Mouse (Mus musculus) retina, postnatal 7 days (tissue): Measurements from ENCODE around the gene Fam184b.
"Not testable (repeated sequence)": the region's sequence is repeated elsewhere in the genome, so short reads cannot be mapped to it uniquely, and the experiment has no call there.

Experiments
- DNase-seq: peaks from one replicate; pipeline ENCODE4 v3.0.0-alpha.2; 2012; ENCODE audit warnings: low read depth, low spot score

Gene Fam184b

DNA sequence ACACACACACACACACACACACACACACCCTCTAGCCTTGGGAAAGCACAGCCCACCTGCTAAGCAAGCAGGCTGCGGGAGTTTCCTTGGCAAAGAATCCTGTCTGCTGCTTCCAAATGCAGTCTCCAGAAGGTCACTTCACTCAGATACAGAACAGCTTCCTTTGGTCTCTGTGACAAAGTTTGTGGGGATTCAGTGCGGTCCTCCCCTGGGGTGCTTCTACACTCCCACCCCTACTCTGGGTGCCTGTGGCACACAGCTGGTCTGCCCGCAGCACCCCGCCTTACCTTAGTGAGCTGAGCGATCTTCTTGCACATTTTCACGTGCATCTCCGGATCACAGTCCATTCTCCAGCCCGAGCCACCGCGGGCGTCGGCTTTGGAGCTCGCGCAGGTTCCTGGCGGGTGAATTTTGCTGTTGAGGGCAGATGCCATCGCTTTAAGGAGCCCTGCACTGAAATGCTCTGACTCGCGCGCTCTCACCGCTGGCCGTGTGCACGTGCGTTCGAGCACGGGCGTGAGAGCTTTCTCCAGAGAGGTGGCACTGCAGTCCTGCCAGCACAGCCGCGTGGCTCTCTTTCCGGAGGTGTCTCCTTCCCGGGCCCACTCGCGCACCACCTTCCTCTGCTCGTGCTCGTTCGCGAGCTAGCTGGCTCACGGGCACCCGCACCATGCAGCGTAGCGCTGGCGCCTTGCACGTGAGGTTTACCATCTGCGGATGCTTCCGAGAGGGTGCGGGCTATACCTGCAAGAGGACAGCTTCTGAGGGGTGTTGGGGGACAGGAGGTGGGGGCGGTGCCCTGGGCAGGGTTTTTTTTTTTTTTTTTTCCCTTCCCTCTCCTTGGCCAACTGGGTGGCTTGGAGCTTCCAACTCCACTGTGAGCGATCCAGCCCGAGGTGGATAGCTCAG is at the start of gene Fam184b:
TSS of gene Fam184b (minus strand) at position 809 of the 909 bp plus-strand sequence.
- DNase-seq = peak; percentile 46

DNA sequence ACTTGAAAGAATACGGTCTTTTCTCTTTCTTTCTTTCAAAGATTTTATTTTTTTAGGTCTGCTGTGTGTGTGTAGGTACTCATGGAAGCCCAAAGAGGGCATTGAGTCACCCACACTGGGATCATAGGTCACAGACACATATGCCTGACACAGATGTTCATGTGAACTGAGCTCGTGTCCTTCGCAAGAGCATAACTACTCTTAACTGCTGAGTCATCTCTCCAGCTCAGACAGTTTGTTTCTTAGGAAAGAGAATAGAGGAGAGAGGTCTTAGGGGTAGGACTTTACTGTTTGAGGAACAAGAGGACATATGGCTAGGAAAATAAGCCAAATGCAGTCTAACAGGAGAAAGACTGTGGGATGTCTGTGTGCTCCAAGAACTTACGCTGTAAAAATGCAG is 49.7 kb upstream of the Fam184b start:
- no peak for DNase-seq

DNA sequence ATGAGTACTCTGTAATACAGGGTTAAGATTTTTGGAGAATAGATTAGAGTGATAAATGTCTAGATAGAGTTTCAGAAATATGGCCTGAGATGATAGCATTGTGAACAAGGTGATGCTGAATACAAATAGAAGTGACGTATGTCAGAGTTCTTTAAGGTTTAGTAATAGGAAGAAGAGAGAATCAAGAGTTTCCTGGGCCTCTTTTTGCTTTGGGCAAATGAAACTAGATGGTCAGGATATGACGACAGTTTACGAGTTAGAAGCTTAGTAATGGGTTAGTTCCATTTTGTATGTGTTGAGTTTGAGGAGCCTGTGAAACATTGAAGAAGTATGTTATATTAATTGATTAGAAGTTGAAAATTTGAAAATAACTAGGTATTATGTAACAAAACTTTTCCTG is 46.8 kb upstream of the Fam184b start:
- no peak for DNase-seq

DNA sequence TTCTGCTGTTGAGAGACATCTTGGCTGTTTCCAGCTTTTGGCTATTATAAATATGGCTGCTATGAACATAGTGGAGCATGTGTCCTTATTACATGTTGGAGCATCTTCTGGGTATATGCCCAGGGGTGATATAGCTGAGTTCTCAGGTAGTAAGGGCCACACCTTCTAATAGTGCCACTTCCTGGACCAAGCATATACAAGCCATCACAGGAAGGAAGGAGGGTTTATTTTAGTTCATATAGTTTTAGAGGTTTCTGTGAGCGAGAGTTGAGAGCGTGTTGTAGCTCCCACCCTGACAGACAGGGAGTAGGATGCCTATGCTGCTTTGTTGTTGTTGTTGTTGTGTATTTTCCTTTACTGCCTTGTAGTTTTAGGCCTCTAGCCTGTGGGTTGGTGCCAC is 45.8 kb upstream of the Fam184b start:
- DNase-seq = no peak

DNA sequence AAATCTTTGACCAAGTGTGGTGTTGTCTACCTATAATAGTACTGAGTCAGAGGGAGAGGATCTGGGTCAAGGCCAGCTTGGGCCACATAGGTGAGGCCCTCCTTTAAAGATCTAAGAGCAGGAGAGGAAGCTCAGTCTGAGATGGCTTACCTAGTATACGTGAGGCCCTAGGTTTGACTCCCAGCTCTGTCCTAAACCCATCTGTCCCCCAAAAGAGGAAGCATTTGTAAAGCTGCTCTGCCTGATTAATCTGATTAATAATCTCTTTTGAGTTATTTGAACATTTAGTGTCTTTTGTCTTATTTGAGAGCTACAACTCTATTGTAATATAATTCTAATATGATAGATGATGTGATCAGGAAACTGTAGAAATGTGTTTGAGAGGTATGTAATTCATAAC is 44.0 kb upstream of the Fam184b start:
- no peak for DNase-seq

DNA sequence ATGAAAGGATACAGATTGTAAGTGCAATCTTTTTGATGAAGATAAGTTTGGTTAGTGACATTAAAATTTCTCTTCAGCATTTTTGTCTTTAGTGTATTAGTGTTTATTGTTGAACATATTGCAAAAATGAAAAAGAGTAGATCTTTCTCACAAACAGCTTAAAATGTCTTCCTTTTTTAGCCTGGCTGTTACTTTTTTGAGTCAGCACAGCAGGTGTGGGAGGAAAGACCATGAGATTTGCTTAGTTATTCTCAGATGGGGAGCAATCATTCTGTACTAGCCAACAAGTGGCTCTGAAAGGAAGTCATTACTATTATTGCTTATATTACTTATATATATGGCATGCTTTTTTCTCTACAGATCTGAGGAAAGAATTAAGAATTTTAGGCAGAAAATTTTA is 40.5 kb upstream of the Fam184b start:
- DNase-seq = no peak

DNA sequence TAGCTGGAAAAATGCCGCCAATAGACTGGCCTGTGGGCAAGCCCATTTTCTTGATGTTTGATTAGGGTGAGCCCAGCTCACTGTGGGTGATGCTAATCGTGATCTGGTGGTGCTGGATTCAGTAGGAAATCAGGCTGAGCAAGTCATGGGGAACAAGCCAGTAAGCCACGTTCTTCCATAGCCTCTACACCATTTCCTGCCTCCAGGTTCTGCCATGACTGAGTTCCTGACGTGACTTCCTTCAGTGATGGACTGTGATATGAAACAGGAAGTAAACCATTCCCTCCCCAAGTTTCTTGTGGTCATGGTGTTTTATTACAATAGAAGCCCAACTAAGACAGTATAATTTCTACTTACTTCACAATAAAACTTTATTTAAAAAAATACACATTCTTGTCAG is 38.2 kb upstream of the Fam184b start:
- DNase-seq = no peak

DNA sequence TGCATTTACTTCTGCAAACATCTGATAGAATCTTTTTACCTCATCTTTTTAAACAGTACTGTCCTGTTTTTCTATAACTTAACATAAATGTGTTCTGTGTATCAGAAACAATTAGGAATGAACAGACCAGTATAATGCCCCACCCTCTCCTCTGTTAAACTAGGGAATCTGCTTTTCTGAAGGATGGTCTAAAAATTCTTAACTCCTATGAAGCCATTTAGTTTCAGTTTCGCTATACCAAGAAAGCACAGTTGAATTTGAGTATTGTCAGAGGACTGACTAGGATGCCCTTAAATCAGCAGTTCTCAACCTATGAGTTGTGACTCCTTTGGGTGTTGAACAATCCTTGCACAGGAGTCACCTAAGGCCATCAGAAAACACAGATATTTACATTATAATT is 35.6 kb upstream of the Fam184b start:
- no peak for DNase-seq

DNA sequence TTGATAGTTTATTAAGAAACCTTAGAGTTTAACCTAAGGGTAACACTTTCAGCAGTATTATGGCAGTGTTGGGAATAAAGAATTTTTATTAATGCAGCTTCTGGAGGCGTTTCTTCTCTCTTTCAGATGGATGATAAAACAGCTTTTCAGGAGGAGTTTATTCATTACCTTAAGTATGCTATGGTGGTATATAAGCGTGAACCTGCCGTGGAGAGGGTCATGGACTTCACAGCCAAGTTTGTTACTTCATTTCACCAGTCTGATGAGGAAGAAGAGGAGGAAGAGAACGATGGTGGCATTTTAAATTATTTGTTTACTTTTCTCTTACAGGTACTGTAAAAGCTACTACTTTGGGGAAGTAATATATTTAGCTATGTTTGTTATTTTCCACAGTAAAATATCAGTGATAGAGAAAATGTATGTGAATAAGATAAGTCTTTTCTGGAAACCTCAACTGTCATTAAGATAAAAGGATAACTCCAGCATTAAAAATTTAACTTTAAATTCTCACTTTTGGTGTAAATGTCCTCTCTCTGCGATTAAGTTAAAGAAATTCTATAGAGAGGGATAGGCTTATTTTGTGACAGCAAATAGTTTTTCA is 31.6 kb upstream of the Fam184b start:
- no peak for DNase-seq

DNA sequence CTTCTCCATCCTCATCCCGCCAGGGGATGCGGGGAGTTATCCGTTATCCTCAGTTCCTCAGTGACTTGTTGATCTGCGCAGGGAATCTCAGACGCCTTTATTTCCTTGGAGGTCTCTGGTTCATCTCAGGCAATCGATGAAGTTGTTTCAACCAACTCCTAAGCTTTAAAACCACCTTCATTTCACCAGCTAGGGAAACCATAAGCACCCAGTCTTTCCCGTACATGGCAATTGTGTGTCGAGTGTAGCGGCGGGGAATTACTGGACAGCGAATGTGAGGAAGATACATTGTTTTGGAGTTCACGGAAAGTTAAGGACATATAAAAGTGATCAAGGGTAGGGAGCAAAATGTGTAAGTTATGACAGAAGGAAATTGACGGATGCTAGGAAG is 30.9 kb upstream of the Fam184b start:
- DNase-seq = no peak

DNA sequence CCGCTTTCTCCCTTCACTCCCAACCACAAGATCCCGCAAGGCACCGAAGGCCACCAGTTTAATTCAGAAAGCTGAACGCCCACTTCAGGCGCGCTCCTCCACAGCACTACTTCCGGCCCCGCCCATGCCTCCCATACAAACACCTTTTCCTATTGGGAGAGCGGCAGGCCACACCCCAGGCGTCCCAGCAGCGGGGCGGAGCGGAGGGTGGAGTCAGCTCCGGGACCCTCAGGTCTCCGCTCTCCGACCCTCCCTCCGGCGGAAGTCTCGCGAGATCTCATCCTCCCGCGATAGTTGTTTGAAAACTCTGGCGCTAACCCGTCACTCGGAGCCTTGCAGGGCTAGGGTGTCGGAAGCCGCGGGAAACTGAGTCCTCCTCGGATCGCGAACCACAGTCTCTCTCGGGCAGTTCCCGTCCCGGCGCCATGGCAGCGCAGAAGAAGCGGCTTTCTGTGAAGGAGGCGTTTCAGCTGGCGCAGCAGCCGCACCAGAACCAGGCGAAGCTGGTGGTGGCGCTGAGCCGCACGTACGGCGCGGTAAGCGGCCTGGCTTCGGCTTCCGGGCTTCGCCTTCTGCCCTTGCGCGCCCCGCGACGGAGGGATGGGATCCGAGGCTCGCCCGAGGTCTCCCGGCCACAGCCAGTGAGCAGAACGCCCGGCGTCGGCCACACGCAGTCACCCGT is 30.3 kb upstream of the Fam184b start, which contains the start of gene Ncapg:
TSS of gene Ncapg (plus strand) at position 322 of the 682 bp plus-strand sequence.
- DNase-seq = peak; percentile 97

DNA sequence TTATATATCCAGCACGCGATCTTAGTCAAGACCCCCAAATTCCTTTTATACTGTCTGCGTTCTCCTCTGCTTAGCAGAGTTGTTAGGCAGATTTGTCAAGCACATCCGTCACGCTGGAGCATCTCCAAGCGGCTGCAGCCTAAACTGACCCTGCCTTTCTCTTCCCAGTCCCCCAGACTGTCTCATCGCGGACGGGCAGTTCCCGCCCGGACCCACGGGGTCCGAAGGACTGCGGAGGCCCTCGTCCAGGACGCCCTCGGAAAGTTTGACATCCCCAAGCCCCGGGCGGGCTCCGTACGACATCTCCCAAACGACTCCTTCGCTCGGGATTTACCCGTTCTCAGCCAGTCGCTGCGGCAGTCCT is 29.8 kb upstream of the Fam184b start:
- no peak for DNase-seq

DNA sequence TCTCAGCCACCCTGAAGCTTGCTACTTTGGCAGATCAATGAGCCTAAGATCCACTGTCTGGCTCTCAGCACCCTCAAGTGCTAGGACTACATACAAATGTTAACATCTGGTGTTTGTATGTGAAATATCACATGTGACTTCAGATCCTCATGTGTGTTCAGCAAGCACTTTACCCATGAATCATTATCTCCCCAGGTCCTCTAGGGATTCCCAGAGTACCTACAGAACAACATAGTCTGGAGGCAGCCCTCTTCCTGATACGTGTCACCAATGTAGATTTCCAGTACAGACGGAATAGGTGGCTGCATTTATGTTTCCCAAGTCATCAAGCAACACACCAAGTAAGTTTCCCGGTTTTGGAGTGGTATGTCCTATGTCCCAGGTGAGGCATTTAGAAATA is 29.4 kb upstream of the Fam184b start:
- no peak for DNase-seq

DNA sequence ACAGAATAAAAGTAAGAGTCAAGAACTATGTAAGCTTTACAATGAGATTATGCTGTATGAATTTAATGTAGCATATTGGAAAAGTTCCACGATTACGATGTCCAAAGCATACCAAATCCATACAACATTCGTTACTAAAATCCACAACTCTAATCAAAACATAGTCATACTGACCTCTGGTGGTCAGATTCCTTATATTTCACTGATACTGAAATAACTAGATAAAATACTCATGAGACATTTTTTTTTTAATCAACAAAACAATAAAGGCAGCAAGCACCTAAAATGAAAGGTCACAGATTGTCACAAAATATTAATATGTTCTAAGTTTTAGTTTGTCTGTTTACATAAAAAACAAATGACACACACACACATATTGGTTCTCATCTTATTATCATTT is 28.9 kb upstream of the Fam184b start:
- peak; percentile 42 for DNase-seq

DNA sequence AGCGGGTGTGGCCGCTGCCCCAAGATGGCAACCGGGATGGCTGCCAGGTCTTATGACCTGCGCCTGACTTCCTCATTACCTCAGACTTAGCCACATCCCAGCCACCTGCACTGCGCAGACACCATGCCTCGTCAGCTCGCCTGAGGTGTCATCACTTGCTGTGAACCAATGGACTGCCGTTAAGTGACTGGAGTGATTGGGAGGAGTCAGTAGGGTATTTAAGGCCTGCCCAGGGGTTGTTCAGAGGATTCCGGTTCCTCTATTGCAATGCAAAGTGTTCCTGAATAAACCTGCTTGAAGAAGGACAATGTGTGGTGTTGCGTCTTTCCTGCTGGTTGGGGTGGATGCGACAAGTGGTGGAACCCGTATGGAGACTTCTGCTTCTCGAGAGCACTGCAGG is 19.0 kb upstream of the Fam184b start:
- DNase-seq = not testable (repeated sequence)

DNA sequence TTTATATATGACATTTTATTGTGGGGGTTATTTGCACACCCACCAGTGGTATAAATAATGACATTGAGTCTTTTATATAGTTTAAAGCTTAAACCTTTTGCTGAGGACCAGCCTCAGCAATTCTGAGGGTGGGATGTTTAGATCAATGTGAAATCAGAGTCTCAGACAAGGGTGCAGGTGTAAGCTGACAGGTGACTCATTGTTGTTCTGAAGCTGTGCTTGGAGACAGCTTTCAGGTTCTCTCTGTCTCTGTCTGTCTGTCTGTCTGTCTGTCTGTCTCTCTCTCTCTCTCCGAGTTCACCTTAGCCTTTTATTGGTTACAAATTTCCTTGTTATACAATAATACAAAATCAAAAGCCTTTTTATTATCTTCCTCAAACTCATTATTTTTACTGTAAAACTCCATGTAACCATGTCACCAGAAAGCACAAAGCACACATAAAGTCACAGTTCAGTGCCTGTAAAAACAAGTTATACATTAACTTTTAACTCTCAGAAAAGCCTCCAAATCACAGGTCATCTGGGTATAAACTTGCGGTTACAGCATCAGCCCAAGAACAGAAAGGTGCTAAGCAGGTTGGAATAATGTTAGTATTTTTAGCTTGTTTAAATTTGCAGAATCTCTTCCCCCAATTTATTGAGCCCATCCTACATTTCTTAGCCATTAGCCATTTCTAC is 11.8 kb upstream of the Fam184b start:
- no peak for DNase-seq

DNA sequence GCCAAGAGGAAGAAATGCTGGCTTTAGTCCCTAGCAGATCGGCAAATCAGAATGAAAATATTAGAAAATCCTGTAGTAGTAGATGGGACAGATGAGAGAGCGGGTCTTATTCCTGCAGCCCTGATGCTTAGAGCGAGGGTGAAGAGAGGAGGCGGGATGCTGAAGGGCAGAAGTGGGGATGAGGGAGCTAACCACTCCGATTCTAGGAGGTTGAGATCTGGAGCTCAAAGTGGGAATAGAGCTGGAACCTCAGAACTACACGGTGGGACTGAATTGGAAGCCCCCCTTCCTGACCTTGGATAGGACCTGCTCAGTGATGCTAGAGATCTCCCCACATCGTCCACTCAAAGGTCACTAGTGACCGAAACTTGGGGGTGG is 290 bp upstream of the Fam184b start:
- DNase-seq = peak; percentile 9

DNA sequence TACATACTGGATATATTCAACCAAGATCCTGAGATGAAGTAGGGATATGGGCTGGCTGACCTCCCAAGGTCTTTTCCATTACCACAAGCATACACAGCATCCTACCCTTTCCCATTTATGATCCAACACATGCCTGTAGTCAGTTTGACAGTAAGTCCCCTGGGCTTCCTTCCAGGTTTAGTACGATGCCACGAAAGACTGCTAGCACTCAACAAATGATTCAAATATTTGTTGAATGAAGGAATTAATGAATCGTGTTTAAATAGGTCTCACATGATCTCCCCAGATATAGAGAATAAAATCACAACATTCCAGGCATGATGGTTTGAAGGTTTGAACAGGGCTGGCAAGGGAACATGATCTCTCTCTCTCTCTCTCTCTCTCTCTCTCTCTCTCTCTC is 1.0 kb downstream of the Fam184b start:
- peak; percentile 19 for DNase-seq

DNA sequence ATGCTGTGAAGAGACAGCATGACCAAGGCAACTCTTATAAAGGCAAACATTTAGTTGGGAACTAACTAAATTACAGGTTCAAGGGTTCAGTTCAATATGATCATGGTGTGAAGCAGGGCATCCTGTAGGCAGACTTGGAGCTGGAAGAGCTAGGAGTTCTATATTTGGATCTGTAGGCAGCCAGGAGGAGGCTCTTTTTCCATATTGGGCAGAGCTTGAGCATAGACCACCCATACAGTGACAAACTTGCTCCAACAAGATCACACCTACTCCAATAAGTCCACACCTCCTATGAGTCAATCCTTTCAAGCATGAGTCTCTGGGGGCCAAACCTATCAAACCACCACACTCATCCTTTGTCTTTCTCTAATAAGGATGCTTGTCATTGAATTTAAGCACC is 9.9 kb downstream of the Fam184b start:
- DNase-seq = no peak

DNA sequence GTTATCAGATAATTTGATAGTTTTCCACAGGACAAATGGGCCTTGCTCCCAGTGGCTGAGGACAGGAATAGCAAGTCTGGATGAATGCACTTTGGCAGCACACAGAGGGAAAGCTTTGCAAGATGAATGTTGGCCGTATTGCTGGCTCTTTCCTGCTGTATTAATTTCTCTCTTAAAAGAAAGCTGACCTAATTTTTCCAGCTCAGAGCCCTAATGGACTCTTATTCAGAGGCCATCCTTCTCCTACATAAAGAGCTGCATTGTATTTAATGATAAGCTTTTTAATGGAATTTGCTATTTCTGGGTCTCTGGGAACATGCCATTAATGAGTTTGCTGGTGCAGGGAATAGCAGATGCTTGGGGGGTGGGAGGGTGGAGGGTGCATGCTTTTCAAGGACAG is 11.6 kb downstream of the Fam184b start:
- DNase-seq = peak; percentile 43

DNA sequence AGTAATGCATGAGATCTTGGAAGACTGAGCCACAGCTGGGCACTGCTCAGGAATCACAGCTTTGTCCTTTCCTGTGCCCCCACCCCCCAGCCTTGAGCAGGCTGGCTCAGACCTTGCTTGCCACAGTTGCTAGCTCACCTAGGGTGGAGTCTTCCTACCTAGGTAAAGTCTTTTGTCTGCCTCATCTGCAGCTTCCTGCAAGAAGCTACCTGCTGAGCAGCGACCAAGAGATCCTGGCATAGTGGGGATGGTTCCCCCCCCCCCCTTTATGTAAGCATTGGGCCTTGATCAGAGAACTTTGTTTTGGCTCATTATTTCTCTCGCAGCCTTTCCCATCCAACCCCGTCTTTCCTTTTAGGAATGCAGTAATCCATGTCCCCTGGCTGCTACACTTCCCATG is 17.9 kb downstream of the Fam184b start:
- no peak for DNase-seq

DNA sequence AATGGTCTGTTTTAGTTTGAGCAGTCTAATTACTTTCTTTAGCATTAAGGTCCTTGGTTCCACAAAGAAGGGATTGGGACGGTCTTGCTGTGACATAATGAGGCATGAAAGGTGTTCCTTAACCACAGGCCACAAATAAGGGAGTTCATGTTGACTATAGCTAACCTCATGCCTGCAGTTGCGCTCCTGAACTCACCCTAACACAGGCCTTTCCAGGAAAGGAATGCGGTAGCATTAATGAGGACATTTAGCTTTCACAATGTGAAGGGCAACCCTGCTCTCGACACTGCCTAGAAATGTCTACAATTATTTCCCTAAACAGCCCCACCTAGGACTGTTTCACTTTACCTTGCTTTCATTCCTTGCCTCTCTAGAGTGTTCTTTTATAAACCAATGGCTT is 40.4 kb downstream of the Fam184b start:
- DNase-seq = no peak
